Mouse (Mus musculus): ENCODE data around the gene Banf1. TPM values are rescaled to one million over a fixed set of nuclear protein-coding genes. Genes with fewer than 3 reads are reported as not detected.
"Not testable (repeated sequence)": the region's sequence is repeated elsewhere in the genome, so short reads cannot be mapped to it uniquely, and the experiment has no call there.

The Banf1 gene
- polyA plus RNA-seq, 1 experiment from 2014 or later, result 434 TPM

GRCm38 (mm10) chr19:5401073-5401472 is 34.1 kb upstream of the Banf1 start:
- not testable (repeated sequence) for H3K27me3 ChIP-seq; H3K9me3 ChIP-seq; H3K4me1 ChIP-seq; H3K36me3 ChIP-seq; ATAC-seq (ENCODE audit: insufficient number of reproducible peaks, insufficient read depth, low FRiP score, low TSS enrichment, low read depth); H3K27ac ChIP-seq; H3K4me3 ChIP-seq; H3K4me2 ChIP-seq
- H3K9ac ChIP-seq, result peak overlapping the region; percentile 44; the same call in 1 of the 2 replicates
- WGBS, result 66% methylated on average over 4 of the region's 4 CpGs

- Histone ChIP-seq H3K9me3 (no peaks in the 10 kb centered on the region), H3K4me1 (peaks cover 4% of the 10 kb centered on the region), H3K4me2 (no peak overlapping the region), H3K4me3 (no peak overlapping the region), H3K9ac (no peak overlapping the region), H3K36me3 (no peaks in the 10 kb centered on the region), H3K27ac (no peak overlapping the region), H3K27me3 (no peaks in the 10 kb centered on the region)
- no peak for ATAC-seq (ENCODE audit: insufficient number of reproducible peaks, insufficient read depth, low FRiP score, low TSS enrichment, low read depth)
- WGBS, result 67% methylated on average over 4 of the region's 4 CpGs
Measured at GRCm38 (mm10) chr19:5395371-5395770, 28.4 kb upstream of the Banf1 start.

DNA sequence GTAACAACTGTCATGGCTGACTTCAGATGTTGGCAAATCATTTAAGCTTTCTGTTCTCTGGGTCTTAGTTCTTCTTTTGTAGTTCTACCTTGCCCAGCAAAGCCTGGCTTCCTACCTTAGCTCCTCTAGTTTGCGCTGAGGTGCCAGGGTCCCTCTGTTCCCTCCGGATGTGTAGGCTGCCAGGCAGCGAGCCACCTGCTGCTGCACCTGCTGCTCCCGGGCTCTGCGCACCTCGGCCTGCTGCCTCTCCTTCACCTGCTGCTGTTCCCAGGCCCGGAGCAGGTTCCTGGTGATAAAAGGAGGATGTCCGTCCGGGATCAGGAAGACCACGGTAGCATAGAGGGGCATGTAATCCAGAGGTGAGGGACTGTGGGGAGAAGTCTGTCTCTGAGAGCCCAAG is 27.2 kb upstream of the Banf1 start:
- H3K27me3 ChIP-seq, result no peaks in the 10 kb centered on the region
- no peaks in the 10 kb centered on the region for H3K36me3 ChIP-seq
- no peak overlapping the region for H3K27ac ChIP-seq
- no peaks in the 10 kb centered on the region for H3K9me3 ChIP-seq
- no peak overlapping the region for H3K9ac ChIP-seq
- ATAC-seq (ENCODE audit: insufficient number of reproducible peaks, insufficient read depth, low FRiP score, low TSS enrichment, low read depth), result no peak
- H3K4me1 ChIP-seq, result peaks cover 16% of the 10 kb centered on the region
- 48% methylated on average over 10 of the region's 10 CpGs for WGBS
- H3K4me3 ChIP-seq, result no peak overlapping the region
- no peak overlapping the region for H3K4me2 ChIP-seq

DNA sequence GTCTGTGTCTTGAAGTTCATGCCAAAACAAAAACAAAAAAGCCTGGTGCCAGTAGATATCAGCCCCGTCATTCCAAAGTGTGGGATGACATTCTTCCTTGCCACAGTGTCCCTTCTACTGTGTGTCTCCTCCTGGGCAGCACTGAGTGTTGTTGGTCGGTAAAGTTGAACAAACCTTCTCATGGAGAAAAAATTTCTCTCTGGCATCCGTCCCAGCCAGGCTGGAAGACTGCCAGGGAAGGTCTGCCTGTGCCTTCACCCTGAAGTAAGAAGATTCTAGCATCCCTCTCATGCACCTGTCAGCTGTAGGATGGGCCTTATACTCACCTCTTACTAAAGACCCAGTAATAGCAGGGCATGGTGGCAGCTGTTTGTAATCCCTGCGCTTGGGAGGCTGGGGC is 25.9 kb upstream of the Banf1 start:
- no peak for ATAC-seq (ENCODE audit: insufficient number of reproducible peaks, insufficient read depth, low FRiP score, low TSS enrichment, low read depth)
- no peak overlapping the region for H3K4me3 ChIP-seq
- peaks cover 17% of the 10 kb centered on the region for H3K4me1 ChIP-seq
- no peak overlapping the region for H3K4me2 ChIP-seq
- no peak overlapping the region for H3K9ac ChIP-seq
- no peaks in the 10 kb centered on the region for H3K27me3 ChIP-seq
- H3K9me3 ChIP-seq, result no peaks in the 10 kb centered on the region
- H3K27ac ChIP-seq, result no peak overlapping the region
- H3K36me3 ChIP-seq, result no peaks in the 10 kb centered on the region
- 55% methylated on average over 4 of the region's 4 CpGs for WGBS

DNA sequence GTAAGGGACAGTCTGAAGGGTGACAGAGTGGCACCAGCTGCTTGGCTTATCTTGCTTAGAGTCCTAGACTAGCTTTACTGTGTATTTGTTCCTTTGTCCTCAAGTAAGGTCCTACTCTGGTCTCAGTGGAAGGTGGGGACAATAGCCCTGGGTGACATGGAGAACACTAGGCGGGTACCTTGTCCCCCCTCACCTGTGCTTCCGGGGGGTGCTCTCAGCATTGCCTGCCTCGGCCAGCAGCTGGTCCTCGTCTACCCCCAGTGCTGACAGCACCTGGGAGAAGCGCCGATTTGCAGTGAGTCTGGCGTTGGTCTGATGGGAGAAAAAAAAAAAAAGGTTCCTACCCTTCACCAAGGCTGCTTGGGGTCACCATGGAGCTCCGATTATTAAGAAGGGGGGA is 23.4 kb upstream of the Banf1 start:
- peak overlapping the region; percentile 99 for H3K4me3 ChIP-seq
- H3K27ac ChIP-seq, result 0 out of 2 replicates have a peak overlapping the region, but pooled peaks have one; percentile 33
- no peaks in the 10 kb centered on the region for H3K9me3 ChIP-seq
- peaks cover 34% of the 10 kb centered on the region for H3K4me1 ChIP-seq
- peak overlapping the region; percentile 96 for H3K9ac ChIP-seq
- H3K27me3 ChIP-seq, result no peaks in the 10 kb centered on the region
- peaks cover 12% of the 10 kb centered on the region for H3K36me3 ChIP-seq
- ATAC-seq (ENCODE audit: insufficient number of reproducible peaks, insufficient read depth, low FRiP score, low TSS enrichment, low read depth), result no peak
- peak overlapping the region; percentile 92 for H3K4me2 ChIP-seq
- WGBS, result 77% methylated on average over 8 of the region's 8 CpGs

- H3K4me2 ChIP-seq, result peak overlapping the region; percentile 92
- peaks cover 20% of the 10 kb centered on the region for H3K36me3 ChIP-seq
- WGBS, result 45% methylated on average over 12 of the region's 12 CpGs
- H3K4me1 ChIP-seq, result peaks cover 34% of the 10 kb centered on the region
- H3K4me3 ChIP-seq, result peak overlapping the region; percentile 99
- H3K27ac ChIP-seq, result peak overlapping the region; percentile 33; the same call in 1 of the 2 replicates
- no peaks in the 10 kb centered on the region for H3K27me3 ChIP-seq
- peak overlapping the region; percentile 96 for H3K9ac ChIP-seq
- no peak for ATAC-seq (ENCODE audit: insufficient number of reproducible peaks, insufficient read depth, low FRiP score, low TSS enrichment, low read depth)
- H3K9me3 ChIP-seq, result no peaks in the 10 kb centered on the region
Measured at GRCm38 (mm10) chr19:5389647-5390046, 22.7 kb upstream of the Banf1 start.

DNA sequence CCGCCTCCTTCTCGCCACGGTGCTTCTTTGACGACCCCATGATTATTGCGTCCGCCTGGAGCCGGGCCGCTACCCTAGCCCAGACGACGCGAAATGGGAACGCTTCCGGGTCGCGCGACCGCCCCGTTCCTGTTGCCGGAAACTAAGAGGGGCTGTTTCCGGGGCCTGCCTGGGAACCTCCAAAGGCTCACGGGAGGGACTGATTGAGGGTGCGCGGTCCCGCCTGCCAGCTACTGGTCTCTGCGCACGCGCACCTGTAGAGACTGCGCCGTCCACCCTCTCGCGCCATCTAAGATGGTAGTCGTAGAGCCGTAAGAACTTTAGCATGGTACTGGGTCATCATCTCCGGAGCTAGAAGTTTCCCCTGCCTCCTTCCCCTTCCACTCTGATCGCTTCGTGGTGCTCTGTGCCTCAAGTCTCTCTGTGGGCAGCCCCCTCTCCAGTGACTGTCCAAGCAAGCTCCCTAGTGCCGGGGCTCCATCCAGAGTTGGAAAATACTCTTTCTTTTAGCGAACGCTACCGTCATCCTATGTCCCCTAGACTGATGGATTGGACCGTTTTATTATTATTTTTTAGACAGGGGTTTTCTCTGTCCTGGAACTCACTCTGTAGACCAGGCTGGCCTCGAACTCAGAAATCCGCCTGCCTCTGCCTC is 21.7 kb upstream of the Banf1 start, which contains the start of gene Sart1:
Gene Sart1 (minus strand): TSS at position 116 of the 655 bp plus-strand sequence.
- Histone ChIP-seq H3K4me2 (peak within 1 kb of the TSS; percentile 92), H3K9ac (peak within 1 kb of the TSS; percentile 96), H3K36me3 (peaks cover 29% of the 10 kb centered on the region), H3K27me3 (no peaks in the 10 kb centered on the region), H3K9me3 (no peaks in the 10 kb centered on the region), H3K4me3 (peak within 1 kb of the TSS; percentile 99), H3K27ac (peak within 1 kb of the TSS; percentile 82), H3K4me1 (peaks cover 34% of the 10 kb centered on the region)
- 2% methylated on average over 43 of the region's 43 CpGs for WGBS
- peak; percentile 92 for ATAC-seq (ENCODE audit: insufficient number of reproducible peaks, insufficient read depth, low FRiP score, low TSS enrichment, low read depth)

- peaks cover 34% of the 10 kb centered on the region for H3K4me1 ChIP-seq
- peak overlapping the region; percentile 99 for H3K4me3 ChIP-seq
- peaks cover 36% of the 10 kb centered on the region for H3K36me3 ChIP-seq
- ATAC-seq (ENCODE audit: insufficient number of reproducible peaks, insufficient read depth, low FRiP score, low TSS enrichment, low read depth), result no peak
- peak overlapping the region; percentile 96 for H3K9ac ChIP-seq
- no peaks in the 10 kb centered on the region for H3K9me3 ChIP-seq
- peak overlapping the region; percentile 92 for H3K4me2 ChIP-seq
- WGBS, result under 1% methylated on average over 43 of the region's 43 CpGs
- H3K27me3 ChIP-seq, result no peaks in the 10 kb centered on the region
- peak overlapping the region; percentile 82 for H3K27ac ChIP-seq
Measured at GRCm38 (mm10) chr19:5388011-5388441, 21.1 kb upstream of the Banf1 start.

GRCm38 (mm10) chr19:5384715-5385114 is 17.7 kb upstream of the Banf1 start:
- ATAC-seq (ENCODE audit: insufficient number of reproducible peaks, insufficient read depth, low FRiP score, low TSS enrichment, low read depth), result no peak
- H3K4me2 ChIP-seq, result no peak overlapping the region
- H3K27ac ChIP-seq, result no peak overlapping the region
- no peaks in the 10 kb centered on the region for H3K27me3 ChIP-seq
- no peaks in the 10 kb centered on the region for H3K9me3 ChIP-seq
- H3K9ac ChIP-seq, result no peak overlapping the region
- H3K4me1 ChIP-seq, result peaks cover 23% of the 10 kb centered on the region
- H3K4me3 ChIP-seq, result no peak overlapping the region
- 88% methylated on average over 8 of the region's 8 CpGs for WGBS
- peaks cover 69% of the 10 kb centered on the region for H3K36me3 ChIP-seq

DNA sequence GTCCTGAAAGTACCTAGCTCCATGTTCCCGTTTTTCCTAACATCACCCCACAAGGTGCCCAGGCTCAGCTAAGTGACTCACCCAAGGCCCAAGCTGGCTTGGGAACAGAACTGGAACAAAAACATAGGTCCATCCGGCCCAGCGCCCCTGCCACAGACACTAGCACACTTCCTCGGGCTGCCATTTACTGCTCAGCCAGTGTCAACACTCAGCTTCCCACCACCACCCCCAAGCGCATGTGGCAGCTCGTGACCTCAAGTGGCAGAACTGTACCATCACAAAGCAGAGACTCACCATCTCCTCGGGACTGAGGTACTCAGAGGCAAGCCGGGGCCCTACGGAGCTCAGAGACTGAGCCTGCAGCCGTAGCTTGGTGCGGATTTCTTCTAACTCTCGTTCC is 16.4 kb upstream of the Banf1 start:
- 94% methylated on average over 12 of the region's 12 CpGs for WGBS
- no peak overlapping the region for H3K27ac ChIP-seq
- peaks cover 83% of the 10 kb centered on the region for H3K36me3 ChIP-seq
- peaks cover 17% of the 10 kb centered on the region for H3K4me1 ChIP-seq
- no peak overlapping the region for H3K4me3 ChIP-seq
- H3K9ac ChIP-seq, result no peak overlapping the region
- no peaks in the 10 kb centered on the region for H3K27me3 ChIP-seq
- no peaks in the 10 kb centered on the region for H3K9me3 ChIP-seq
- no peak for ATAC-seq (ENCODE audit: insufficient number of reproducible peaks, insufficient read depth, low FRiP score, low TSS enrichment, low read depth)
- no peak overlapping the region for H3K4me2 ChIP-seq

GRCm38 (mm10) chr19:5377446-5377845 is 10.5 kb upstream of the Banf1 start:
- Histone ChIP-seq H3K27me3 (no peaks in the 10 kb centered on the region), H3K4me1 (no peaks in the 10 kb centered on the region), H3K4me3 (no peak overlapping the region), H3K36me3 (peaks cover 78% of the 10 kb centered on the region), H3K9me3 (no peaks in the 10 kb centered on the region), H3K27ac (no peak overlapping the region), H3K9ac (no peak overlapping the region), H3K4me2 (no peak overlapping the region)
- WGBS, result 89% methylated on average over 1 of the region's 1 CpGs
- ATAC-seq (ENCODE audit: insufficient number of reproducible peaks, insufficient read depth, low FRiP score, low TSS enrichment, low read depth), result no peak

GRCm38 (mm10) chr19:5374748-5375147 is 7.8 kb upstream of the Banf1 start:
- Histone ChIP-seq H3K4me2 (no peak overlapping the region), H3K36me3 (peaks cover 76% of the 10 kb centered on the region), H3K9ac (no peak overlapping the region), H3K27me3 (no peaks in the 10 kb centered on the region), H3K4me1 (no peaks in the 10 kb centered on the region), H3K9me3 (no peaks in the 10 kb centered on the region), H3K4me3 (no peak overlapping the region), H3K27ac (no peak overlapping the region)
- ATAC-seq (ENCODE audit: insufficient number of reproducible peaks, insufficient read depth, low FRiP score, low TSS enrichment, low read depth), result no peak
- WGBS, result 78% methylated on average over 4 of the region's 4 CpGs

Data from embryonic facial prominence, embryonic 13.5 days (tissue).